Mouse (Mus musculus) colon, adult 2 months (tissue): ENCODE measurements around the gene Pnpo. TPM values are rescaled to one million over a fixed set of nuclear protein-coding genes. Genes with fewer than 3 reads are reported as not detected.

Experiments used
- polyA plus RNA-seq: library from polyadenylated mRNA; depleted of rRNA; stranded (reverse); fragments of >200 nt; gene quantifications from 2 replicates; pipeline ENCODE4 v1.2.3, GENCODE M21; 2012; rRNA removed

Gene Pnpo
- 63.6 and 72.4 TPM in 2 replicates for polyA plus RNA-seq

DNA sequence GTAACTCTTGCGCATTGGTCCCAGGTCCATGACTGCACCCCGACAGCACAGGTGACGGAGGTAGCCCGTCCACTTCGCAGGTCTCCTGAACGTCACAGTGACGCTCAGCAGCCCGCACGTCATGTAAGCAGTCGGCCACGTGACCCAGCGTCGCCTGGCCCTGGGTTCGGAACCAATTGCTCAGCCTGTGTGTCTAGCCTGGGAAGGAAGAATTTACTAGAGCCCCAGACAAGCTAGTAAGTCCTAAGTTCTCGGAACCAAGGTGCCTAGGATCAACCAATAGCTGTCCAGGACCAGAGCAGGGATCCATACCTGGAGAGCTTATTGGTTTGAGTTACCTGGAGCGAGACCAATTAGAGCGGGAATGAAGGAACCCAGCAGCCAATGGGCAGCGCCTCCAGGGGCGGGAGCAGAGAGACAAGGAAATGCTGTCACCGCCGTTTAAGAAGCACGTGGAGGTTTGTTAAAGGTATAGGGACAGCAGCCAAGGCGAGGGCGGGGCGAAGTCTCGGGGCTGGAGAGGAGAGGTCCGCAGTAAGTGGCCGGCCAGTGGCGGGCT is at the start of gene Pnpo:
TSS of gene Pnpo (minus strand) at position 241 of the 559 bp plus-strand sequence.

DNA sequence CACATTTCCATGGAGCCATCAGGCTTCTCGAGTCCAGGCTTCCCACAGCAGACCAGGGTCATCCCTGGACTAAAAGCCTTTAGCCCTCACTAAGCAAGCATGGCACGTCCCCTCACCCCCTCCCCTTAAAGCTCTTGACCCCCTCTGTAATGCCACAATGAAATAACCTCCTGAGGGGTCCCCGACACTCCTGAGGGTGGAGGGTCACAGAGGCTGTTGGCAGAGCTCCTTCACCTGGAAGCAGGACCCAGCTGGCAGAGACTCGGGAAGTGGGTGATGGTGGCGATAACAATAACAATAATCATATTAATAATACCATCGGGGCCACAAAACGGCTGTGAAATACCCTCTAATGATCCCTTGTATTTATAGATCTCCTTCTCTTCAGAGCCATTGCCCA is 39.1 kb upstream of the Pnpo start, which contains the start of gene Sp2:
TSS of gene Sp2 (minus strand) at position 101 of the 400 bp plus-strand sequence.

DNA sequence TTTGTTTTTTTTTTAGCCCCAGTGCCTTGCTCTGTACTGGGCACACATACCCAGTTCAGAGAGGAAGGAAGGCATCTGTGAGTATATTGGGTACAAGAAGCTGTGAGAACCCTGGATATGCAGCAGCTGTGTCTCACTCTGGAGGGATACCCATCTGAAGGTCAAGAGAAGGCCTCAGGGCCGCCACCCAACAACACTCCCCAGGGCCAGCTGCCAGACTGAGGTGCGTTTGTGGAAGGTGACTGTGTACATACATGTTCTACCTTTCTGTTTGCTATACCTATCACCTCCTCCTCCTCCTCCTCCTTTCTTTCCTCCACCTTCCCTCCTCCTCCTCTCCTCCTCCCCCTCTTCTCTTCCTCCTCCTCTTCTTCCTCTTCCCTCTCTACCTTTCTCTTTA is 15.7 kb downstream of the Pnpo start, which contains the start of gene Prr15l:
TSS of gene Prr15l (plus strand) at position 17 of the 400 bp plus-strand sequence.

DNA sequence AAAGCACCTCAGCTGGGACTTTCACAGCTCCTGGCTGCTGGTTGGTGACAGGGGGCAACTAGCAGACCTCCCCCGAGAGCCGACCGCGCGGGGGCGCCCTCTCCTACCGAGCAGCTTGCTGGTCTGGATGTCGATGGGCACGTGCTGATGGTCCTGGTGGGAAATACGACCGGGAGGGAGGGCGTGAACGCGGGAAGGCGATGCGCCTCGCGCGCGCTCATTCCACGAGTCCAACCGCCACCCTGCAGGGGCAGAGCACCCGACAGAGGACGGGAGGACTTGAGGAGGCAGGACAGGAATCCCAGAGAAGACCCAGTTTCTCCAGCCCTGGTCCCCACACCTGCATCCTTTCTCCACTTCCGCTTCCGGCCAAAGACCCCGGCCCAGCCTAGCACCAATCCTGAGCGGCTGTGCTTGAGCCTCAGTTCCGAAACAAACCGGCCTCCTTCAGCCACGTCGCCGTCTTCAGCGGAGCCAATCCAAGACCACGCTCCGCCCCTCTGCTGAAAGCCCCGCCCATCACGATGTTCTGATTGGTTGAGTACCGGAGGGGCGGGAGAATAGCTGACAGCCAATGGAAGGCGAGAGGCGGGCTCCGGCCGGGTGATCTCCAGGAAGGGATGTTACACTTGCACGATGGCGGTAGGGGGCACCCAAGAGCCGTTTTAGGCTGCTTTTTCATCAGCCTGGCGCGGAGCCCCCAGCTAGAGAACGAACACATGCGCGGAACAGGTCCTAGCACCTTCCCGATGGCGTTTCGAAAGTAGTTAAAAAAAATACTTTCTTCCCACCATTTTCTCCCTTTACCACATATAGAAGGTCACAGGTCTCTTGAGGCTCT is 27.5 kb downstream of the Pnpo start, which contains the start of gene Cdk5rap3:
TSS of gene Cdk5rap3 (minus strand) at position 453 of the 841 bp plus-strand sequence.

Other genes starting within 250 kb of the Pnpo start
- 19.0 and 19.1 TPM in 2 replicates for gene Snx11, start 166.4 kb downstream of the Pnpo start, polyA plus RNA-seq
- 20.4 and 20.9 TPM in 2 replicates for gene Cbx1, start 154.9 kb downstream of the Pnpo start, polyA plus RNA-seq
- 113 and 173 TPM in 2 replicates for gene Nfe2l1, start 114.0 kb downstream of the Pnpo start, polyA plus RNA-seq
- gene Copz2, start 94.1 kb downstream of the Pnpo start, polyA plus RNA-seq = 31.4 and 38.7 TPM in 2 replicates
- 36.7 and 41.5 TPM in 2 replicates for gene Cdk5rap3, start 27.5 kb downstream of the Pnpo start, polyA plus RNA-seq
- 237 and 308 TPM in 2 replicates for gene Prr15l, start 15.9 kb downstream of the Pnpo start, polyA plus RNA-seq
- 16.6 and 18.3 TPM in 2 replicates for gene Sp2, start 39.0 kb upstream of the Pnpo start, polyA plus RNA-seq
- 0.31 and 0.41 TPM in 2 replicates for gene Sp6, start 69.4 kb upstream of the Pnpo start, polyA plus RNA-seq
- gene Scrn2, start 86.0 kb upstream of the Pnpo start, polyA plus RNA-seq = 18.4 and 19.4 TPM in 2 replicates
- 0.21 and 0.41 TPM in 2 replicates for gene Lrrc46, start 97.4 kb upstream of the Pnpo start, polyA plus RNA-seq
- gene Mrpl10, start 97.6 kb upstream of the Pnpo start, polyA plus RNA-seq = 154 and 159 TPM in 2 replicates
- gene Osbpl7, start 106.6 kb upstream of the Pnpo start, polyA plus RNA-seq = 43.5 and 50.6 TPM in 2 replicates
- gene Tbx21, start 171.3 kb upstream of the Pnpo start, polyA plus RNA-seq = 0.25 and 0.54 TPM in 2 replicates
- 7.7 and 7.8 TPM in 2 replicates for gene Tbkbp1, start 207.5 kb upstream of the Pnpo start, polyA plus RNA-seq
- 16.9 and 20.8 TPM in 2 replicates for gene Kpnb1, start 243.9 kb upstream of the Pnpo start, polyA plus RNA-seq